In genomic region chr15:97720026-97720675, GRCm38 (mm10) we compare ENCODE assay signal across 1 mouse cellular context.
TF ChIP-seq lines count a peak whose summit lies in the region.

No protein-coding gene starts in this region.

TF ChIP-seq in CH12.LX, 34 proteins besides CTCF, POLR2A, EP300 and RAD21 (continued from another document):
- TF ChIP-seq MYC (IDR thresholded peaks at IDR 0.05; ENCODE audit: low read depth, low read length) = no peak
- TF ChIP-seq ETS1 (conservative IDR thresholded peaks at IDR 0.05; ENCODE audit: low read depth, low read length) = no peak
- TF ChIP-seq NRF1 (IDR thresholded peaks at IDR 0.05; ENCODE audit: low read depth, low read length) = no peak
- TF ChIP-seq JUN (IDR thresholded peaks at IDR 0.05; ENCODE audit: insufficient read depth, low read depth, low read length) = no peak
TF ChIP-seq in CH12.LX: peak in this region for 0.
